Comparison of ENCODE assay signal across 11 mouse cellular contexts in the genomic region with DNA sequence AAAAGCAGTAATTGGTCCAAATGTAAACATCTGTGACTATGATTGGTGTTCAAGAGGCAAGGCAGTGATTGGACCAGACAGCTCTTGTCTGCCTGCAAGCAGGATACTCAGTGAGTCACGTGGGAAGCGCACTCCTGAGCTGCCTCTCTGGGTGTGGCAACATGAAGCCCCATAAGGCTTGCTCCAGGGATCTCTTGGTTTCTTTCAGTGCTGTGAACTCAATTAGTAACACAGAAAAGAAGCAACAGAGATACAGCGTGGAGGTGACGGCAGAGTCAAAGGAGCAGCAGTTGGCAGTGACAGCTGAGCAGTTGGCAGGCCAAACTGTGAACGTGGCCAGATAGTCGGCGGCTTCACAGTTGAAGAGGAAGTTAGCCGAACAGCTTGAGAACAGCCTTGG.
A peak's percentile ranks its signal among the peaks of the same experiment; 100 is the strongest.
DNase-seq lines count a peak whose midpoint lies in the region; ATAC-seq and TF ChIP-seq lines count a peak whose summit lies in the region.
"Had no signal": no experiment of that assay in that cellular context is flagged by ENCODE, and none has a peak within 500 bp of the region (broad histone marks: within the 10 kb centered on the region; RNA-seq: fewer than 3 reads in every experiment).

No protein-coding gene starts in this region.

- ATAC-seq in frontal cortex, adult (ENCODE audit: low TSS enrichment), result peak; percentile 44; the same call in 1 of the 2 replicates
- ATAC-seq in forebrain, postnatal 0 days, result peak; percentile 71
- ATAC-seq in intestine, embryonic 15.5 days, result no peak

- TF ChIP-seq CTCF in C2C12 (IDR thresholded peaks at IDR 0.05; ENCODE audit: control insufficient read depth, insufficient read depth, insufficient read length), result no peak
- no peak for TF ChIP-seq CTCF in forebrain, postnatal 0 days (IDR thresholded peaks at IDR 0.05; ENCODE audit: low read depth)

- no peak for DNase-seq in frontal cortex, postnatal 25 days (ENCODE audit: low spot score in 2 of 2)
- DNase-seq in cerebellum, adult 11 months, result peak; percentile 66
- DNase-seq in forebrain, postnatal 0 days, result no peak
- no peak for DNase-seq in adrenal gland, postnatal 25 days
- no peak for DNase-seq in lung, postnatal 4 days
- DNase-seq: kidney, postnatal 14 days; thymus, adult 18-20 months had no signal

- H3K4me1 ChIP-seq in forebrain, postnatal 0 days (ENCODE audit: insufficient read depth), result no peaks in the 10 kb centered on the region
- no peaks in the 10 kb centered on the region for H3K4me1 ChIP-seq in intestine, embryonic 15.5 days (replicated peaks)

- H3ac ChIP-seq in C2C12 (ENCODE audit: control insufficient read depth, insufficient read length, low read depth), result no peak overlapping the region

- H3K36me3 ChIP-seq in C2C12 (ENCODE audit: control insufficient read depth, insufficient read depth), result no peaks in the 10 kb centered on the region
- no peaks in the 10 kb centered on the region for H3K36me3 ChIP-seq in forebrain, postnatal 0 days (ENCODE audit: insufficient read depth)
- no peaks in the 10 kb centered on the region for H3K36me3 ChIP-seq in intestine, embryonic 15.5 days

- H3K27me3 ChIP-seq in C2C12 (ENCODE audit: control insufficient read depth, insufficient read depth, insufficient read length), result no peaks in the 10 kb centered on the region
- H3K27me3 ChIP-seq in forebrain, postnatal 0 days (ENCODE audit: insufficient read depth, low read length), result no peaks in the 10 kb centered on the region
- H3K27me3 ChIP-seq in intestine, embryonic 15.5 days (replicated peaks), result no peaks in the 10 kb centered on the region

- 53% methylated on average over 8 of the region's 8 CpGs for WGBS in forebrain, postnatal 0 days
- 73% methylated on average over 8 of the region's 8 CpGs for WGBS in intestine, embryonic 15.5 days

- no peaks in the 10 kb centered on the region for H3K9me3 ChIP-seq in forebrain, postnatal 0 days (ENCODE audit: low read length)
- no peaks in the 10 kb centered on the region for H3K9me3 ChIP-seq in intestine, embryonic 15.5 days

- no peak overlapping the region for H3K4me2 ChIP-seq in forebrain, postnatal 0 days (ENCODE audit: low read depth)
- no peak overlapping the region for H3K4me2 ChIP-seq in intestine, embryonic 15.5 days (replicated peaks)
- H3K4me2 ChIP-seq: liver, embryonic 11.5 days had no signal

- H3K4me3 ChIP-seq in C2C12 (ENCODE audit: insufficient read depth, poor library complexity, severe bottlenecking), result no peak overlapping the region
- no peak overlapping the region for H3K4me3 ChIP-seq in forebrain, postnatal 0 days (ENCODE audit: low read depth, low read length)
- H3K4me3 ChIP-seq in intestine, embryonic 15.5 days (replicated peaks), result no peak overlapping the region

- no peak overlapping the region for H3K27ac ChIP-seq in forebrain, postnatal 0 days (ENCODE audit: low read depth, low read length)
- no peak overlapping the region for H3K27ac ChIP-seq in intestine, embryonic 15.5 days

- H3K79me2 ChIP-seq in C2C12 (ENCODE audit: control insufficient read depth, insufficient read depth), result no peaks in the 10 kb centered on the region

- H3K9ac ChIP-seq in forebrain, postnatal 0 days, result no peak overlapping the region
- H3K9ac ChIP-seq in intestine, embryonic 15.5 days, result no peak overlapping the region

- no peaks in the 10 kb centered on the region for H3K79me3 ChIP-seq in C2C12 (ENCODE audit: low read depth)

TF ChIP-seq in C2C12, 6 proteins besides CTCF, POLR2A, EP300 and RAD21:
- TF ChIP-seq USF1 (IDR thresholded peaks at IDR 0.05; ENCODE audit: low read depth) (peak; percentile 19), CEBPB (IDR thresholded peaks at IDR 0.05; ENCODE audit: low read depth) (no peak)
